ENCODE assay signal across 8 mouse cellular contexts in the genomic region with DNA sequence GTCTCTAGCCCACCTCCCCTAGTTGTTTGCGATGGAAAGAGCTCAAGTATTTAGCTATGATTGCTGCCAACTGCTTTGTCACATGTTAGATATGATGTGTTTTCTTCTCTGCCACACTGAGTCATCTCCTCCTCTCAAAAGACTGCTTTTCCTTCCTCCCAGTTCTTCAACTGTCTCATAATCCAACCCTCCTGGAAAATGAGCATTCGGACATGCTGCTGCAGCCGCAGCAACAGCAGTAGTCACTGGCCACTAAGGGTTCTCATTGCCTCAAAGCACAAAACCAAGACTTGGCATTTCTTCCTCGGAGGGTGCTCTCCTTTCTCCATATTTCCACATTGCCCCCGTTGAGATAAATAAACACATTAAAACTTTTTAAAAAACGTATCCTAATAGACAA. TPM values are rescaled to one million over a fixed set of nuclear protein-coding genes. Genes with fewer than 3 reads are reported as not detected.
DNase-seq lines count a peak whose midpoint lies in the region; ATAC-seq lines count a peak whose summit lies in the region.

No protein-coding gene starts in this region.

- no peaks in the 10 kb centered on the region for H3K9me3 ChIP-seq in kidney, embryonic 15.5 days (replicated peaks)
- no peaks in the 10 kb centered on the region for H3K9me3 ChIP-seq in forebrain, embryonic 16.5 days (ENCODE audit: control insufficient read depth, low read length)
- no peaks in the 10 kb centered on the region for H3K9me3 ChIP-seq in midbrain, embryonic 11.5 days (ENCODE audit: control insufficient read depth, low read length)

- H3K4me1 ChIP-seq in kidney, embryonic 15.5 days = peaks cover 12% of the 10 kb centered on the region
- peaks cover 35% of the 10 kb centered on the region for H3K4me1 ChIP-seq in forebrain, embryonic 16.5 days (replicated peaks; ENCODE audit: control insufficient read depth, insufficient read depth, low read length)
- 0 out of 2 replicates have a peak, but pooled peaks cover 2% of the 10 kb centered on the region for H3K4me1 ChIP-seq in midbrain, embryonic 11.5 days (ENCODE audit: control insufficient read depth, insufficient read depth, low read length)

- no peak overlapping the region for H3K27ac ChIP-seq in kidney, embryonic 15.5 days
- H3K27ac ChIP-seq in forebrain, embryonic 16.5 days (ENCODE audit: low read length) = no peak overlapping the region
- H3K27ac ChIP-seq in midbrain, embryonic 11.5 days (ENCODE audit: low read depth, low read length) = no peak overlapping the region

- no peak for DNase-seq in kidney, postnatal 4 days
- DNase-seq in cerebellum, postnatal 25 days = peak; percentile 47 to 48
- peak; percentile 86 for DNase-seq in midbrain, embryonic 11.5 days (ENCODE audit: low spot score, missing footprints)
- DNase-seq in adrenal gland, adult (ENCODE audit: inconsistent age in 2 of 2, low spot score in 1 of 2) = no peak
- DNase-seq in spleen, postnatal 36 days (ENCODE audit: low spot score in 2 of 2) = no peak
- DNase-seq in ovary, postnatal 36 days (ENCODE audit: low spot score) = no peak

- WGBS in kidney, embryonic 15.5 days = 43% methylated on average over 6 of the region's 6 CpGs
- 4% methylated on average over 6 of the region's 6 CpGs for WGBS in forebrain, embryonic 16.5 days
- 31% methylated on average over 6 of the region's 6 CpGs for WGBS in midbrain, embryonic 11.5 days

- peak overlapping the region; percentile 57 for H3K4me3 ChIP-seq in kidney, embryonic 15.5 days (replicated peaks)
- H3K4me3 ChIP-seq in forebrain, embryonic 16.5 days (replicated peaks; ENCODE audit: low read length) = peak overlapping the region; percentile 60
- H3K4me3 ChIP-seq in midbrain, embryonic 11.5 days (ENCODE audit: low read depth, low read length) = peak overlapping the region; percentile 49

- H3K9ac ChIP-seq in kidney, embryonic 15.5 days = no peak overlapping the region
- peak overlapping the region; percentile 60 for H3K9ac ChIP-seq in forebrain, embryonic 16.5 days (replicated peaks; ENCODE audit: low read depth, low read length)
- peak overlapping the region; percentile 63; the same call in 1 of the 2 replicates for H3K9ac ChIP-seq in midbrain, embryonic 11.5 days (ENCODE audit: low read length)

- H3K4me2 ChIP-seq in kidney, embryonic 15.5 days = peak overlapping the region; percentile 86
- peak overlapping the region; percentile 72 for H3K4me2 ChIP-seq in forebrain, embryonic 16.5 days (ENCODE audit: low read length)
- H3K4me2 ChIP-seq in midbrain, embryonic 11.5 days = peak overlapping the region; percentile 50

- H3K27me3 ChIP-seq in kidney, embryonic 15.5 days = peaks cover 32% of the 10 kb centered on the region
- H3K27me3 ChIP-seq in forebrain, embryonic 16.5 days (replicated peaks; ENCODE audit: control insufficient read depth, insufficient read depth, low read length) = no peaks in the 10 kb centered on the region
- no peaks in the 10 kb centered on the region for H3K27me3 ChIP-seq in midbrain, embryonic 11.5 days (ENCODE audit: control insufficient read depth, insufficient read depth, low read length)

- no peak for ATAC-seq in kidney, embryonic 15.5 days (replicated peaks; ENCODE audit: low FRiP score)
- no peak for ATAC-seq in forebrain, embryonic 16.5 days
- no peak for ATAC-seq in midbrain, embryonic 11.5 days (ENCODE audit: low FRiP score)

- no peaks in the 10 kb centered on the region for H3K36me3 ChIP-seq in kidney, embryonic 15.5 days
- 0 out of 2 replicates have a peak, but pooled peaks cover 2% of the 10 kb centered on the region for H3K36me3 ChIP-seq in forebrain, embryonic 16.5 days (ENCODE audit: control insufficient read depth, insufficient read depth)
- no peaks in the 10 kb centered on the region for H3K36me3 ChIP-seq in midbrain, embryonic 11.5 days (ENCODE audit: control insufficient read depth, insufficient read depth, low read length)

RNA-seq across cellular contexts. Expression of gene Pcdh9, which starts 1.2 kb away (rescaled TPM):
- polyA plus RNA-seq in kidney, embryonic 15.5 days (2015; fragmentation: Nextera tagmentation; extraction: Ambion mirVana) = 18.0 and 19.3 TPM in 2 replicates
- polyA plus RNA-seq in forebrain, embryonic 16.5 days (2015; fragmentation: Nextera tagmentation; extraction: Ambion mirVana) = 121 and 141 TPM in 2 replicates
- 39.4 and 40.4 TPM in 2 replicates for polyA plus RNA-seq in midbrain, embryonic 11.5 days (2014; fragmentation: Nextera tagmentation; extraction: Ambion mirVana)

Comparison
In these comparisons a context has a peak if more than half of its experiments do, and no peak if none do; other contexts are left out.
1. DNase-seq: peak in cerebellum, postnatal 25 days (2 of 2) and midbrain, embryonic 11.5 days (single experiment); none in kidney, postnatal 4 days (0 of 2), adrenal gland, adult (0 of 2), spleen, postnatal 36 days (0 of 2) and ovary, postnatal 36 days (single experiment).
2. Peak in every context shown above with its lines, with median percentiles within 50 percentile points of each other: H3K4me2 ChIP-seq and H3K4me3 ChIP-seq.